Mouse (Mus musculus) limb, embryonic 15.5 days (tissue): ENCODE data around the gene Arhgap24. TPM values are rescaled to one million over a fixed set of nuclear protein-coding genes. Genes with fewer than 3 reads are reported as not detected.

Experiments used
- ATAC-seq: fragments of 200-750 bp; cut with Nextera tagmentation; 2 replicates; pipeline ENCODE4 v1.8.0; 2017; ENCODE audit warnings: low read depth, moderate TSS enrichment; ENCODE audit not compliant: insufficient number of reproducible peaks, low FRiP score, low TSS enrichment
- H3K27ac ChIP-seq: fragments of 300-500 bp; sonication (generic); 2 replicates; pipeline ENCODE4 v1.5.1; 2015; ENCODE audit warnings: moderate library complexity, mild to moderate bottlenecking, inconsistent platforms
- H3K27me3 ChIP-seq: fragments of 300-500 bp; sonication (generic); 2 replicates; pipeline ENCODE4 v1.6.1; 2015; ENCODE audit warnings: inconsistent platforms
- H3K36me3 ChIP-seq: fragments of 300-500 bp; sonication (generic); 2 replicates; pipeline ENCODE4 v1.6.1; 2015; ENCODE audit warnings: inconsistent platforms
- H3K4me1 ChIP-seq: fragments of 300-500 bp; sonication (generic); 2 replicates; pipeline ENCODE4 v1.6.1; 2015; ENCODE audit warnings: inconsistent platforms
- H3K4me2 ChIP-seq: fragments of 300-500 bp; sonication (generic); 2 replicates; pipeline ENCODE4 v1.6.1; 2015; ENCODE audit warnings: mild to moderate bottlenecking, inconsistent platforms
- H3K4me3 ChIP-seq: fragments of 300-500 bp; sonication (generic); 2 replicates; pipeline ENCODE4 v1.5.1; 2015; ENCODE audit warnings: mild to moderate bottlenecking, inconsistent platforms
- H3K9ac ChIP-seq: fragments of 300-500 bp; sonication (generic); 2 replicates; pipeline ENCODE4 v1.6.1; 2015; ENCODE audit warnings: inconsistent platforms
- H3K9me3 ChIP-seq: fragments of 300-500 bp; sonication (generic); 2 replicates; pipeline ENCODE4 v1.6.1; 2016; ENCODE audit warnings: inconsistent platforms
- WGBS: fragments of 180-500 bp; shearing (Covaris S2); methylation state at CpG from one replicate; pipeline ENCODE4 v1.1.7; 2015; 5-methylcytosine and 5-hydroxymethylcytosine counted together
- polyA plus RNA-seq: library from polyadenylated mRNA; unstranded; fragments of >200 nt; fragmentation: Nextera tagmentation; extraction: Ambion mirVana; gene quantifications from 2 replicates; pipeline ENCODE4 v1.2.1, GENCODE M21; 2015

The Arhgap24 gene
- polyA plus RNA-seq, 1 experiment from 2014 or later, result 34.0 TPM

GRCm38 (mm10) chr5:102693871-102694270, 212.7 kb downstream of the Arhgap24 start:
- Histone ChIP-seq H3K4me3 (no peak overlapping the region), H3K4me1 (no peaks in the 10 kb centered on the region), H3K9ac (no peak overlapping the region), H3K4me2 (no peak overlapping the region), H3K9me3 (no peaks in the 10 kb centered on the region), H3K36me3 (no peaks in the 10 kb centered on the region), H3K27me3 (no peaks in the 10 kb centered on the region), H3K27ac (no peak overlapping the region)
- 84% methylated on average over 3 of the region's 3 CpGs for WGBS
- no peak for ATAC-seq

DNA sequence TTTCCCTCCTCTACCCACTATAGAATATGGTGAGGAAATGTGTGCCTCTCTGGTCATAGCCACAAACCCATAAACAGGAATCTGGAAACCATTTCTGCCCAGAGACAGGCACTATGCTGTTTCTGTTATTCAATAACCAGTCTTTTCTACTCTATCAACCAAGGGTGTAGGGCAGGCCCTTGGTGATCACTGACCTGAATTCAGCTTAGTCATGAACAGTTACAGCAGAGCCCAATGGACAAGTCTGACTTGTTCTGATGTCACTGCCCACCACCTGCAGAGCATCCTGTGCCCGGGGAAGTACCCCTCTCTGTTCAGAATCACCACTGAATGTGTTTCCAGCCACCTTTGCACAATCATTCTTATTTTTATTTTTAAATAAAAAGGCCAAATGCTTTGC, 216.6 kb downstream of the Arhgap24 start:
- Histone ChIP-seq H3K9me3 (no peaks in the 10 kb centered on the region), H3K9ac (no peak overlapping the region), H3K4me1 (no peaks in the 10 kb centered on the region), H3K4me2 (no peak overlapping the region), H3K4me3 (no peak overlapping the region), H3K36me3 (no peaks in the 10 kb centered on the region), H3K27ac (no peak overlapping the region), H3K27me3 (no peaks in the 10 kb centered on the region)
- ATAC-seq, result no peak
- 86% methylated on average over 1 of the region's 1 CpGs for WGBS

DNA sequence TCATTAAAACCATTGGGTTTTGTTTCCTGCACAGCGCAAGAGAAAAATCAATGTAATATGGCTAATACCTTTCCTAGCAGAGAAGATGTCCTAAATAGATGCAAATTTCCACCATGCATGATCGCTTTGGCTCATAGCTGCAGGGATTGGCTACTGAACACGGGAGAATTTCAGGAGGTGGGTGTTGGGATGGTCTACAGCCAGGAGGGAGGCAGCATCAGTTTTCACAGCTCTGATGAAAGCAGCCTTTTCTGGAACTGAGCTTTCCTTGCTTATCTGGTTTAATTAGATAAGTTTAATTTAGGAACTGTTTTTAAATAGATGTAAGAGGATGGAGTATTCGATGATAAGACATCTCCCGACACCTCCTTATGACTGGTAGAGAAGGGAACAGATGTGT, 217.2 kb downstream of the Arhgap24 start:
- H3K4me2 ChIP-seq, result no peak overlapping the region
- H3K27ac ChIP-seq, result no peak overlapping the region
- no peak for ATAC-seq
- WGBS, result 86% methylated on average over 5 of the region's 5 CpGs
- H3K9ac ChIP-seq, result no peak overlapping the region
- H3K27me3 ChIP-seq, result no peaks in the 10 kb centered on the region
- H3K4me1 ChIP-seq, result no peaks in the 10 kb centered on the region
- no peaks in the 10 kb centered on the region for H3K36me3 ChIP-seq
- no peak overlapping the region for H3K4me3 ChIP-seq
- H3K9me3 ChIP-seq, result no peaks in the 10 kb centered on the region

- H3K9ac ChIP-seq, result no peak overlapping the region
- no peak for ATAC-seq
- no peaks in the 10 kb centered on the region for H3K4me1 ChIP-seq
- H3K36me3 ChIP-seq, result no peaks in the 10 kb centered on the region
- 79% methylated on average over 2 of the region's 2 CpGs for WGBS
- no peak overlapping the region for H3K27ac ChIP-seq
- no peaks in the 10 kb centered on the region for H3K9me3 ChIP-seq
- H3K27me3 ChIP-seq, result no peaks in the 10 kb centered on the region
- no peak overlapping the region for H3K4me2 ChIP-seq
- H3K4me3 ChIP-seq, result no peak overlapping the region
These were observed 217.7 kb downstream of the Arhgap24 start for GRCm38 (mm10) chr5:102698891-102699290.

GRCm38 (mm10) chr5:102702581-102702980, 221.4 kb downstream of the Arhgap24 start:
- H3K27me3 ChIP-seq, result no peaks in the 10 kb centered on the region
- no peak overlapping the region for H3K9ac ChIP-seq
- no peaks in the 10 kb centered on the region for H3K9me3 ChIP-seq
- H3K27ac ChIP-seq, result no peak overlapping the region
- H3K4me1 ChIP-seq, result peaks cover 5% of the 10 kb centered on the region; the same call in 1 of the 2 replicates
- no peak overlapping the region for H3K4me2 ChIP-seq
- no peaks in the 10 kb centered on the region for H3K36me3 ChIP-seq
- ATAC-seq, result no peak
- 76% methylated on average over 6 of the region's 6 CpGs for WGBS
- H3K4me3 ChIP-seq, result no peak overlapping the region

- Histone ChIP-seq H3K4me2 (no peak overlapping the region), H3K9ac (no peak overlapping the region), H3K27me3 (no peaks in the 10 kb centered on the region), H3K27ac (no peak overlapping the region), H3K4me3 (no peak overlapping the region), H3K4me1 (peaks cover 5% of the 10 kb centered on the region; the same call in 1 of the 2 replicates), H3K9me3 (no peaks in the 10 kb centered on the region), H3K36me3 (no peaks in the 10 kb centered on the region)
- ATAC-seq, result no peak
- WGBS, result 58% methylated on average over 5 of the region's 5 CpGs
These were observed 222.3 kb downstream of the Arhgap24 start for GRCm38 (mm10) chr5:102703325-102704099.

GRCm38 (mm10) chr5:102705170-102705569, 224.0 kb downstream of the Arhgap24 start:
- WGBS, result 17% methylated on average over 2 of the region's 2 CpGs
- H3K27ac ChIP-seq, result no peak overlapping the region
- H3K4me3 ChIP-seq, result no peak overlapping the region
- H3K4me2 ChIP-seq, result no peak overlapping the region
- H3K4me1 ChIP-seq, result peaks cover 5% of the 10 kb centered on the region; the same call in 1 of the 2 replicates
- H3K36me3 ChIP-seq, result no peaks in the 10 kb centered on the region
- H3K27me3 ChIP-seq, result no peaks in the 10 kb centered on the region
- ATAC-seq, result no peak
- H3K9ac ChIP-seq, result no peak overlapping the region
- H3K9me3 ChIP-seq, result no peaks in the 10 kb centered on the region

DNA sequence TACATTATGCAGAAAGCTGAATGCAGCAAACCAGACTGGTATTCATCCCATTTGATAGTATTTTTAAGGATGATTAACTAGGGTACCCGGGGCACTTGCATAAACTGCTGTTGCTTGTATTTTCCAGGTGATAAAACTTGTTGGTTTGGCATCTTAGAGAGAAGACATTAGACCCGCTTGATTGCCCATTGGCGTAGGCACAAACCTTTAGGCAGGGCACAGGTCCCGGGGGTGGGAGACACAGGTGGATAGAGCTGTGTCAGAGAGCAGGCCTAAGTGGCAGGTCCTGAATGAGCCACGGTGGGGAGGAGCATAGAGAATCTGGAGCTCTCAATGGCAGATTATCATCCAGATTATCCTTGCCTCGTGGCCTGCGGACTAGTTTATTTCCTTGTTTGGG, 229.1 kb downstream of the Arhgap24 start:
- H3K4me2 ChIP-seq, result no peak overlapping the region
- no peak overlapping the region for H3K27ac ChIP-seq
- no peaks in the 10 kb centered on the region for H3K9me3 ChIP-seq
- WGBS, result 87% methylated on average over 7 of the region's 7 CpGs
- H3K9ac ChIP-seq, result no peak overlapping the region
- ATAC-seq, result no peak
- H3K4me3 ChIP-seq, result no peak overlapping the region
- no peaks in the 10 kb centered on the region for H3K27me3 ChIP-seq
- peaks cover 2% of the 10 kb centered on the region; the same call in 1 of the 2 replicates for H3K4me1 ChIP-seq
- no peaks in the 10 kb centered on the region for H3K36me3 ChIP-seq

DNA sequence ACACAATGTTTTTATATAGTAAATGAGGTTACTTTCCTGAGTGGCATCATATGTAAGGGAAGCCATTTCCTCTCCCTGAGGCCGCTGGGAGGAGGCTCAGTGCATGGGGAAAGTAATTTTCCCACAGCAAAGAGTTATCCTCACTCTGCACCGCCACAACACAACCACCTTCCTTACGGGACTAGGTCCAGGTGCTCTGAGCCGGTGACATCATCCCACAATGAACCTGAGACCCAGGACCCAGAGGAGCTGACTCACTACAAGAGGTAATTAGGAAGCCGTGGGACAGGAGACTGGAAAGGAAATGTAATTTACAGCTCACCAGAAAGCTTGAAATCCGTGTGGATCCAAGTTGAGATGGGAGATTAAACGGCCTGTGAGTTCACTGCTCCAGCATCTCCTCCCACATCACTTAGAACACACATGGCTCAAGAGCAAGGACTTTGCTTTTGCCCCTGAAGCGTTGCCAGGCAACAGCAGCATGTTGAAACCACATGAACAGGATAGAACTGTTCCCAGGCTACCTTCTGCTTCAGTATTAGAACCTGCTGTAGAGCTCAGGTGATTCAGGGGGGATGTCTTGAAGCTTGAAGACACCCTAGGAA, 238.3 kb downstream of the Arhgap24 start:
- no peaks in the 10 kb centered on the region for H3K9me3 ChIP-seq
- 0 out of 2 replicates have a peak, but pooled peaks have one; percentile 55 for ATAC-seq
- 0 out of 2 replicates have a peak overlapping the region, but pooled peaks have one; percentile 7 for H3K27ac ChIP-seq

DNA sequence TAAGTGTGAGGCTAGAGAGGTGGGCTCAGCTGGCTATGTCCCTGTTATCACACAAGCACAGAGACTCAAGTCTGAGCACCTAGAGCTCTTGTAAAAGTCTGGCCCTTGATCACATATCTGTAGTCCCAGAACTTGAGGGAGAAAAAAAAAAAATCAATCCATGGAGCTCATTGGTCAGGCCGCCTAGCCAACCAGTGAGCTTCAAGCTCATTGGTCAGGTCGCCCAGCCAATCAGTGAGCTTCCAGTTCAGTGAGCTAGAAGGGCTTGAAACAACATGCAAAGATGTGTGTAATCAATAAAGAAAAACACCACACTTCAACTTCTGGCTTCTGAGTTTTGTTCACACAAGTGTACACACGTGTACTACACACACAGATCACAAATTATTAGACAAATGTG, 242.4 kb downstream of the Arhgap24 start:
- Histone ChIP-seq H3K4me3 (no peak overlapping the region), H3K36me3 (no peaks in the 10 kb centered on the region), H3K4me1 (peaks cover 25% of the 10 kb centered on the region; the same call in 1 of the 2 replicates), H3K9ac (no peak overlapping the region), H3K9me3 (no peaks in the 10 kb centered on the region), H3K27ac (no peak overlapping the region), H3K27me3 (no peaks in the 10 kb centered on the region), H3K4me2 (no peak overlapping the region)
- ATAC-seq, result no peak
- WGBS, result 95% methylated on average over 3 of the region's 3 CpGs

More for the DNA sequence above, 238.3 kb downstream of the Arhgap24 start:
- no peak overlapping the region for H3K9ac ChIP-seq
- H3K4me3 ChIP-seq, result no peak overlapping the region
- 26% methylated on average over 8 of the region's 8 CpGs for WGBS
- H3K27me3 ChIP-seq, result no peaks in the 10 kb centered on the region
- no peaks in the 10 kb centered on the region for H3K36me3 ChIP-seq
- peaks cover 14% of the 10 kb centered on the region; the same call in 1 of the 2 replicates for H3K4me1 ChIP-seq
- H3K4me2 ChIP-seq, result no peak overlapping the region

DNA sequence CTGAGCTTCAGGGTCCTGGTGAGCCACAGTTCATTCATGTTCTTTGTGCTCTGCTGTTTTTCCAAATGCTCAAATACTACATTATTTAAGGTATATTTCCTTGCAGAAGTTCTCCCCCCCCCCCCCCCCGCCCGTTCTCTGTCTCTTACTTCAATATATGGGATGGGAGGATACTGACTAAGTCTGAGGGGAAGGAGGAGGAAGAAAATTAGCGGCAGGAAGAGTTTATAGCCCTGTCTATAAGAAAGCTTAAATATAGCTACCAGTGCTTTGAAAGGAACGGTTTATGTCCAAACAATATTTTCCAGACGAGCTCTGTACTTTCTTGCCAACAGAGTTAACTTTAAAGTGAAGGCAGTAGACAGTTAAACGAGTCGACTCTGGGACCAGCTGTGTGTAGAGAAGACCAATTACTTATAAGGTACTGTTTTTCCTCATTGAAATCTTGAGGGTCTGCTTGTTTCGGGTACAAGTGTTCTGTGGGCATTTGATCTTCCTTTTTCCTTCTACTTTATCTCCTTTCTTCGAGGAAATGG, 243.7 kb downstream of the Arhgap24 start:
- peaks cover 19% of the 10 kb centered on the region; the same call in 1 of the 2 replicates for H3K4me1 ChIP-seq
- peak overlapping the region; percentile 47 for H3K27ac ChIP-seq
- no peaks in the 10 kb centered on the region for H3K27me3 ChIP-seq
- H3K4me2 ChIP-seq, result peak overlapping the region; percentile 27
- H3K9ac ChIP-seq, result no peak overlapping the region
- H3K9me3 ChIP-seq, result no peaks in the 10 kb centered on the region
- peak overlapping the region; percentile 34 for H3K4me3 ChIP-seq
- WGBS, result 5% methylated on average over 9 of the region's 9 CpGs
- H3K36me3 ChIP-seq, result no peaks in the 10 kb centered on the region
- no peak for ATAC-seq

DNA sequence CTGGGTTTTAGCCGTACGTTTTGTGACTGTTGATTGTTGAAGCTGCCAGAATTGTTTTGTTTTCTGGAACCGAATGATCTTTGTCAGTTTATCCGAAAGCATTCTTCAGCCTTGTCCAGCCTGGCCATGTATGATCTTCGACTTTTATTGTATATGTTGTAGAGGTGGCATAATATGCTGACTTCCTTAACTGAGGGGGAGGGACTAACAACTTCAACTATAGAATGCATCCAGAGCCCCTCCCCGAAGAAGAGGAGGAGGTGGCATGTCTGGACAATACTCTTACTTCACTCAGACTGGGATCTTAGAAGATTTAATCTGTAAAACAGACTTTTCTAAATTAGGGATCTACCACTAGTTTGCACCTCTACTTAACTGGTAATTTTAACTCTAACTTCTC, 244.2 kb downstream of the Arhgap24 start:
- no peak for ATAC-seq
- WGBS, result 45% methylated on average over 6 of the region's 6 CpGs

More for the DNA sequence above, 244.2 kb downstream of the Arhgap24 start:
- Histone ChIP-seq H3K4me1 (peaks cover 16% of the 10 kb centered on the region; the same call in 1 of the 2 replicates), H3K9me3 (no peaks in the 10 kb centered on the region), H3K9ac (no peak overlapping the region), H3K36me3 (no peaks in the 10 kb centered on the region), H3K4me2 (peak overlapping the region; percentile 27), H3K4me3 (peak overlapping the region; percentile 34), H3K27me3 (no peaks in the 10 kb centered on the region), H3K27ac (peak overlapping the region; percentile 47)
